Mouse (Mus musculus): ENCODE results near the gene Phf12.

DNA sequence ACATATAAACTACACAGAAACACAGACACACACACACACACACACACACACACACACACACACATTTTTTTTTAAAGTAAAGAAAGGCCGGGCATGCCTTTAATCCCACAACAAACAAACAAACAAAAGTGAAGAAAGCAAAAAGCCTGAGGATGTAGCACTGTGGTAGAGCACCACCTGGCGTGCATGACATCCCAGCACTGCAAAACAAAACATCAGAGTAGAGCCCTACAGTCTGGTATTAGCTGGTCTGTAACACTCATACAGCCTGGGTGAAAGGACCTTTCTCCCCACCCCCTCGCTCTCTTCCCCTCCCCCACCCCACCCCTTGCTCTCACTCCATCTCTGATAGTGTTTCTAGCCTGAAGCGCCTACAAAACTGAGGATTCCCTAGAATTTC is 6.7 kb upstream of the Phf12 start:
- TF ChIP-seq CTCF (IDR thresholded peaks at IDR 0.05; ENCODE audit: borderline replicate concordance, insufficient read depth, low read length) (no peak), POLR2A (IDR thresholded peaks at IDR 0.05; ENCODE audit: low read depth, low read length) (no peak)
